Mouse (Mus musculus) heart, adult 2 months (tissue): ENCODE measurements around the gene Ghrh.
A peak's percentile ranks its signal among the peaks of the same experiment; 100 is the strongest.

Source experiments
- CTCF ChIP-seq: fragments of 200-600 bp; IDR thresholded peaks from 2 replicates; pipeline ENCODE4 v1.8.1; 2022; ENCODE audit warnings: antibody characterized with exemption, mild to moderate bottlenecking, moderate library complexity
- EP300 ChIP-seq: fragments of 200-500 bp; IDR thresholded peaks from 2 replicates; pipeline ENCODE4 v1.6.1; 2011; ENCODE audit warnings: low read depth, low read length, control low read depth; ENCODE audit not compliant: insufficient read depth
- POLR2A ChIP-seq: fragments of 200-500 bp; IDR thresholded peaks from 2 replicates; pipeline ENCODE4 v1.6.1; 2011; ENCODE audit warnings: mild to moderate bottlenecking, low read depth, low read length, control low read depth; ENCODE audit not compliant: insufficient read depth

- TF ChIP-seq CTCF (no peak), POLR2A (peak; percentile 93), EP300 (0 out of 2 replicates have a peak, but pooled peaks have one; percentile 40)
Observed at GRCm38 (mm10) chr2:157367184-157367893, 20.0 kb upstream of the Ghrh start, which contains the start of gene Manbal.
